Mouse (Mus musculus): ENCODE measurements around the gene Patz1.

The Patz1 gene

DNA sequence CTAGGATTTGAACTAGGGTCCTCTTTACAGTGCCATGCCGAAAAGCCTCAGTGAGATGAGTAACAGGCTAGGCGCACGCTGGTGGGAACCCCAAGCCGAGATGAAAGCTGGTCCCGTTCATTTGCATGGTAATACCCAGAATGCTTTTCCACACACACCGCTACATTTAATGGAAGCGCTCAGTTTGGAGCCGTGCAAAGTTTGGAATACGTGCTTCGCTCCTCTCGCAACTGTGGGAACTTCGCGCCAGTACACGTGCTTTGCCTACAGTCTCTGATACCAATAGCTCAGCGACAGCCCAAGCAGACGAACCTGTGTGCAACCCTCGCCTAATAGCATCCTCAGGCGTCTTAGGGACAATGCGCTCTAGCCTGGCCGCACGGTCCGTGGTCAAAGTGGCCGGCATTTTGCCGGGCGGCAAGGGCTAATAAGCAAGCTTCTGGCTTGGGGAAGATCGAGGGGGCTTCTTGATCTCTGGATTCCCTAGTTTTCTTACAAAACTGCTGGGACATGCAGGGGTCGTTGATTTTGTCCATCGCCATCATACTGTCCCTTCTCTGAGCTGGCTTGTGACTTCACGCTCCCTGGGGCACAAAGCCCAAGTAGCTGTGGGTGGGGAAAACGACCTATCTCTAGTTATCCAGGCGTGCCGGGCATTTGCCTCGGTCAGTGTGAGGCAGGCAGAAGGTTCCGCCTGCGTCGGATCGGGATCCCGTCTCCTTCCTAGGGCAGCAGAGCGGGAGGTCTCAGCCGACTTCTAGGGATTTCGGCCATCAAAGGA, at the start of gene Patz1:
TSS of gene Patz1 (plus strand) at position 354 of the 781 bp plus-strand sequence.
- DNase-seq (ENCODE audit: low read depth, low spot score), result peak; percentile 44

DNA sequence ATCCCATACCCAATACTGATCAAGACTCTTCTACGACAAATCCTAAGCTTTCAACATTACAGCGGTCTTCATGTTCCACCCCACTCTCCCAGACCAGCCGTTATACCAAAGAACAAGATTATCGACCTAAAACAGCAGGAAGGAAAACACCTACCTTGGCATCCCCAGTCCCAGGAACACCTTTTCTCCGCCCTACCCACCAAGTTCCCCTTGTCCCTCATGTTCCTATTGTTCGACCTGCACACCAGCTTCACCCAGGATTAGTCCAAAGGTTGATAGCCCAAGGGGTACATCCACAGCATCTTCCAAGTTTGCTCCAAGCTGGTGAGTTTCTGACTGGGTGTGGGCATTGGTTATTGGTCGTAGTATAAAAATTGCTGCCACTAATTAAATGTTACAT, 46.3 kb upstream of the Patz1 start:
- DNase-seq (ENCODE audit: low read depth, low spot score), result no peak

DNA sequence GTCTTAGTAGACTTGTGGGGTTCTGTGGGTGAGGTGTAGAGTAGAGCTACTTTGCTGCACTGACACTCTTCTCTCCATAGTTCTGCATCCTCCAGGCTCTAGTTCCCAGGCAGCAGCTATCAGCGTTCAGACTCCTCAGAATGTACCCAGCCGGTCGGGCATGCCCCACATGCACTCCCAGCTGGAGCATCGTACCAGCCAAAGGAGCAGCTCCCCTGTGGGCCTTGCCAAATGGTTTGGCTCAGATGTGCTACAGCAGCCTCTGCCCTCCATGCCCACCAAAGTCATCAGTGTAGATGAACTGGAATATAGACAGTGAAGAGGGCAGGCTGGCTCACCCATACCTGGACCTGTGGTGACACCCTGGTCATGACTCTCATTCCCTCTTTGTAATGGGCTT, 44.9 kb upstream of the Patz1 start:
- no peak for DNase-seq (ENCODE audit: low read depth, low spot score)

DNA sequence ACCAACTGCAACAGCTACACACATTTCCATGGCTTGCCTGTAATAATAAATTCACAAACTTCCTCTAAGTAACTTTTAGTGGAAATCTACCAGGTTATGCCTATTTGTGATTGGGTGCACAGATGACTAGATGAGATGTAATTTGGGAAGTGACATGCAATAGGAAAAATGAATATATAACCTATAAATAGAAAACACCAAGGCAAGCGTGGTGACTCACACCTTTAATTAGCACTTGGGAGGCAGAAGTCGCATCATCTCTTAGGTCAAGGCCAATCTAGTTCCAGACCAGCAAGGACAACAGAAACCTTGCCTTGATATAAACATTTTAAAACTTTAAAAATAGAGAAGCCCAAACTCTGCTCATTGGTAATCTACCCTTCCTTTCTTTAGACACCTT, 41.3 kb upstream of the Patz1 start:
- DNase-seq (ENCODE audit: low read depth, low spot score), result no peak

DNA sequence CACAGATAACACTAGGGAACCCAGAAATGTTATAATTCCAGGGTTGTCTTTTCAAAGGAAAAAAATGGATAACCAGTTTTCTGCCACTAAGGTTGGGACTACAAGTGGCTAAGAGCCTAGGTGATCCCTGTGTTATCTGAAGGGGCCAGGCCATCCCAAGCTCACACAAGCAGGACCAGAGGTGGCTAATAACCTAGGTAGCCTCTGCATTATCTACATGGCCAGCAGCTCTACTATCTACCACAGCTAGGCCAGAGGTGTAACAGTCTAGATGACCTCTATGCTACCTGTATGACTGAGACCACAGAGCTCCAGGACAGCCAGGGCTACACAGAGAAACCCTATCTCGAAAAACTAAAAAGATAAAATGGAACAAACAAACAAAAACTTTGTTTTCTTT, 29.1 kb upstream of the Patz1 start:
- no peak for DNase-seq (ENCODE audit: low read depth, low spot score)

DNA sequence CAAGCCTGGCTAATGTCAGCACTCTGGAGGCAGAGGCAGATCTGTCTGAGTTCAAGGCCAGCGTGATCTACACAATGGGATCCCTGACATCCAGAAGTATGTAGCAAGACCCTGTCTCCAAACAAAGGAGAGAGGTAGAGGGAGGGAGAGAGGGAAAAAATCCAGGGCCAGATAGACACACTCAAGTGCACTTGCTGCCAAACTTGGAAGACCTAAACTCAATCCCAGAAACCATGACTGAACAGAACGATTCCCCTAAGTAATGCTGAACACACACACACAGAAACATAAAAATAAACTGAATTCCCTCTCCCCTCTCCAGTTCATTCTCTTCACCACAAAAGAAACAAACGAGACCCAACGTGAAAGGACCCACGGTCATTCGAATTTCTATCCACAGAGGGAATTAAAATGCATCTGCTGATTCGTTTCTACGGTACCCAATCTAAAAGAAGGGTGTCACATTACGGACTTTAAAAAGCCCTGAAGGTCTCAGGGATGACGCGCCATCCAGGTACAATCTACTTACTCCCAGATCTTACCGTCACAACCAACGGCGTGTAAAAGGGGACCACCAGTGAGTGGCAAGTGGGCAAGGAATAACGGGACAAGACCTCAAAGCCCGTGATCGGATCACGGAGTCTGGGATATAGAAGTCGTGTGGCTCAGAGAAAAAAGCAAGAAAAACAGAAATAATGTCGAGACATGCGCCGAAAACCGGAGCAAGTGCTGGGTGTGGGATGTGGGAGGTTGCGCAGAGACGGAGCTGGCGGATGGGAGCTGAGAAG, 23.2 kb upstream of the Patz1 start:
- peak; percentile 53 for DNase-seq (ENCODE audit: low read depth, low spot score)

DNA sequence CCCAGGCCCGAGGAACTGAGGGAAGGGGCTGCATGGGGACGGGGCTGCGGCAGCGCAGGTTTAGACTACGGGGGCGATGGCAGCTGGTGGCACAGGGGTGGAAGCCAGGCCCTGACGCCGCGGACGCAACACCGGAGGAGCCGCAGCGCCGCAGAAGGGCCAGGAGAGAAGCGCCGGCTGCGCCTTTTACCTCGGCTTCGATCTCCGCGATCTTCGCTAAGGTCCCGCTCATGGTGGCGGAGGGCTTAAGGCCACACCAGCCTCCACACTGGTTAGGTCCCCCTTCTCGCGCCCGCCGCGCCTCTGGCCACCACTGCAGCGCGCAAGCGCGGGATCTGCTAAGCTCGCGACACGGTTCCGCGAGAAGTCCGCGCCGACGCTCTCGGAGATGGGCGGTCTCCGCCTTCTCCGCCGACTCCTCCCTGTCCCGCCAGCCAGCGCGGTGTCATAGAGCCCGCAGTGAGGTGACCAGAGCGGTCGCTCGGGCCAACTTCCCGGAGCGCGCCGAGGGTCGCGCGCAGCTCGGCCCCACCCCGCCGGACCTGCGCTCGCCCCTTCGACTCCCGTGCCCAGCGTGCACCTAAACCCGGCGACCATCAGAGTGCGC, 22.5 kb upstream of the Patz1 start, which contains the start of gene Drg1:
TSS of gene Drg1 (minus strand) at position 337 of the 607 bp plus-strand sequence.
- DNase-seq (ENCODE audit: low read depth, low spot score), result peak; percentile 97

DNA sequence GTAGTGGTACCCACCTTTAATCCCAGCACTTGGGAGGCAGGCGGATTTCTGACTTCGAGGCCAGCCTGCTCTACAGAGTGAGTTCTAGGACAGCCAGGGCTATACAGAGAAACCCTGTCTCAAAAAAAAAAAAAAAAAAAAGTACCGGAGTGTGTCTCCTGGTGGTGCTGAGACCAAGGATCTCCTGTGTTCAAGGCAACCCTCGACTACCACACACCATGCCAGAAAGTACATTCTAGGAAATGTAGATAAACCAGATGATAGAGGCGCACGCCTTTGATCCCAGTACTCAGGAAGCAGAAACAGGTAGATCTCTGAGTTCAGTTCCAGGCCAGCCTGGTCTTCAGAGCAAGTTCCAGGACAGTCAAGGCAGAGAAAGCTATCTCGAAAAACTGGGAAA, 21.5 kb upstream of the Patz1 start:
- no peak for DNase-seq (ENCODE audit: low read depth, low spot score)

DNA sequence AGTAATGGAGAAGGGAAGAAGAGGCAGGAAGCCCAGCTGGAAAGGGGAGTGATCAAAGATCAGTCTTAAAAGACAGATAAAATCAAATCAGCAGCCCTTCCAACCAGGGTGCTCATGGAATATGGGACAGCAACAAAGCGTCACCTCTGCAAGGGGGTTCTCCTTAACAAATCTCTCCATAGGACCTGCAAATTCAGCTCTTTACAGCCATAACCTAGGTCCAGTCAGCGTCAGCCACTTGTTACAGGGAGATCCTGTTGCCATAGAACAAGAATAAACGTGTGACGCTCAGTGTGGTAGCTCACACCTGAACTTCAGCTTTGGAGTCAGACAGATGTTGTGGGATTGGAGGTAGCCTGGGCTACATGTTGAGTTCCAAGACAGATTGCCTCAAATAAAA, 19.4 kb upstream of the Patz1 start:
- DNase-seq (ENCODE audit: low read depth, low spot score), result no peak

DNA sequence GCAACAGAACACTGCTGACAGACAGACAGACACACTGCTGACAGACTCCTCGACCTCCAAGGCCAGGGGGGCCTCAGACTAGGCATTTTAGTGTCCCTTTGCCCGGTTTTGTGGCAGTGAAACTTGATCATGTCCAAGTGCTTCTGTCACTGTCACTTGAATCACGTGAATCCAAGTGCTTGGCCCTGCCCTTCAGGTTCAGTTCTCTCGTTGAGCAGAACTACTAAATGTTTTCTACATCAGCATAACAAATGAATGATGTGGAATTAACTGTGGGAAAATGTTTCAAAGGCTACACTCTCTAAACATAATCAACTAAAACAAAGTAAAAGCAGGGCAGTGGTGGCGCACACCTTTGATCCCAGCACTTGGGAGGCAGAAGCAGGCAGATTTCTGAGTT, 10.3 kb upstream of the Patz1 start:
- DNase-seq (ENCODE audit: low read depth, low spot score), result no peak

DNA sequence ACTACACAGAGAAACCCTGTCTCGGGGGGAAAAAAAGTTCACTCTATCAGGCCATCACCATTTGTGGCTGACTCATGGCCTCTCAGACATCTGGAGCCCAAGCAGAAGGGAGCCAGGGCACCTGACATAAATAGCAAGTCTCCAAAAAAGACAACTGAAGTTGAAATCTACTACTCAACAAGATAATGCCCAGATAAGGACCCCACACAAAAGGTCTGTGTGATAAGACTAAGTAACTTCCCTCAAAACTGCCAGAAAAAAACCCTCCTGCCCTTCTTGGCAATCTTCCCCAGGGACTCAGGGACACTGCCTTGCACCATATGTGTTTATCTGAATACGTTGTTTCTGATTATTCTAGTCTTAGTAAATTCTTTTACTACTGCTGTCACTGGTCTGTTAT, 8.9 kb upstream of the Patz1 start:
- DNase-seq (ENCODE audit: low read depth, low spot score), result no peak

DNA sequence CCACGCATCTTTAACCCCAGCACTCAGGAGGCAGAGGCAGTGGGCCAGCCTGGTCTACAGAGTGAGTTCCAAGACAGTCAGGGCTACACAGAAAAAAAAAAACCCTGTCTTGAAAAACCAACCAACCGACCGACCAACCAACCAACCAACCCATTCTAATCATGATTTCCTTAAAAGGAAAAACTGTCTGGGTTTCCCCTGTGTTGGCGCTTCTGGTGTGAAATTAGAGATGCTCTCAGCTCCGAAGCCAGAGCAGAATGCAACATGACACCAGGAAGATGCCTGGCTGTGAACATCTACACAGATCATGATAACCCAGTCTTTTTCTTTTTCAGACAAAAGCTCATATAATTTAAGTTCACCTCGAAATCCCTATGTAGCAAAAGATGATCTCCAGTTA, 5.8 kb upstream of the Patz1 start:
- DNase-seq (ENCODE audit: low read depth, low spot score), result no peak

DNA sequence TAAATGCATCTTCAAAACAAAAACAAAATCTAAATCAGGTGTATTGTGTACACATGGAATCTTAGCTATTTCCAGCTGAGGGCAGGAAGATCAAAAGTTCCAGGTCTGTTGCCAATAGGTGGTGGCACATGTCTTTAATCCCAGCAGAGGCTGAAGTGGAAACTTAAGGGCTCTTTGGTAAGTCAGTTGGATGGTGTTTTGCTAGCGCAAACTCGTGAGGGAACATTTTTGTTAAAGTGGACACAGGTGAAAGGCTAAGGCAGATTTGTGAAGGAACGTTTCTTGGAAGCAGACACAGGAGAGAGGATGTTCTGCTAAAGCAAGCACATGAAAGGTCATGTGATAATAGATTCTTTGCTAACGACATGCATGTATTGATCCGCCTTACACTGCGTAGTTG, 5.0 kb upstream of the Patz1 start:
- no peak for DNase-seq (ENCODE audit: low read depth, low spot score)

DNA sequence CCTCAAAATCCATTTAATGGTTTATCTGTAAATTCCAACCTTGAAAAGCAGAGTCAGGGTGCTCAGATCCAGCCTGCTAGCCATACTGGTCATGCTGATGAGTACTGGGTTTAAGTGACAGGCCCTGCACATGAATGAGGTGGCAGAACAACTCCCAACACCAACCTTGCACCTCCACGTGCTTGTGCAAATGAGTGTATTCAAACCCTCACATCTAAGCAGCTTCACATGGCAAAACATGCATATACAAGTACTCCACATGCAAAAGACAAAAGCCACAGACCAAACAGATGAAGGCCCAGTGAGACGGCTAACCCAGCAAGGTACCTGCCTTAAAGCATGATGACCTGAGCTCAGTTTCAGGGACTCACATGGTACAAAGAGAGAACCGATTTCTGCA, 2.7 kb upstream of the Patz1 start:
- DNase-seq (ENCODE audit: low read depth, low spot score), result no peak

DNA sequence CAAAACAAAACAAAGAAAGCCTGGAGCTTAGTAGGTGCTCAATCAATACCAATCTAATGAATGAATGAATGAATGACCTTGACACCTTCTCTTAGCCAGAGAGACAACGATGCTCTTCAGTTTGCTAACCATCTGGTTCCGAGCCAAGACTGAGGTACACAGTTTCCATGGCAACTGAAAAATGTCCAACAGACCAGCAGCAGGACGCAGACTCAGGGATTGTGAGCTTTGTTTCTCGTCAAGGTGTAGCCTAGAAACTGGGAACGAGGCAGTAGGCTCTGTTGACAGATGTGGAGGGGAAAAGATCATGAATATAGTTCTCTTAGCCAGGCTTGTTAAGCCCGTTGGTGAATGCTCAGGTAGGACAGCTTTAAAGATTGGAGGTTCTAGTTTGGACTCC, 1.5 kb upstream of the Patz1 start:
- DNase-seq (ENCODE audit: low read depth, low spot score), result no peak

DNA sequence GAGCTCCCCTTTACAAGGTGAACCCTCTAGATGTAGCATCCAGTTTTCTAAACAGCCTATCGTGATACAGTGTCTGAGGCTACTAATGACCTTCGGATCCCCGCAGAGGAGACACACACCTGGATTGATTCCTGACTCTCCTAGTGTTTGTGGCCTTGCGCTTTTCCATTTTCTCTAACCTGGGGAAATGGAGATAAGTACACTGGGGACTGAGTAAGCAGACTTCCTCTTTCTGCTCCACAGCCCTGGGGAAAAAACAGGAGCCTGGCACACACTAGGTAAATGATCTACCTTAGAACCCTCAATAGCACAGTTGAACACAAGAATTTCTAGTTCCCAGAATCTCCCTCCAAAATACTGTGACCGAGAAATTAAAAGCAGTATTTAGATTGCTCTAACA, 753 bp upstream of the Patz1 start:
- no peak for DNase-seq (ENCODE audit: low read depth, low spot score)

DNA sequence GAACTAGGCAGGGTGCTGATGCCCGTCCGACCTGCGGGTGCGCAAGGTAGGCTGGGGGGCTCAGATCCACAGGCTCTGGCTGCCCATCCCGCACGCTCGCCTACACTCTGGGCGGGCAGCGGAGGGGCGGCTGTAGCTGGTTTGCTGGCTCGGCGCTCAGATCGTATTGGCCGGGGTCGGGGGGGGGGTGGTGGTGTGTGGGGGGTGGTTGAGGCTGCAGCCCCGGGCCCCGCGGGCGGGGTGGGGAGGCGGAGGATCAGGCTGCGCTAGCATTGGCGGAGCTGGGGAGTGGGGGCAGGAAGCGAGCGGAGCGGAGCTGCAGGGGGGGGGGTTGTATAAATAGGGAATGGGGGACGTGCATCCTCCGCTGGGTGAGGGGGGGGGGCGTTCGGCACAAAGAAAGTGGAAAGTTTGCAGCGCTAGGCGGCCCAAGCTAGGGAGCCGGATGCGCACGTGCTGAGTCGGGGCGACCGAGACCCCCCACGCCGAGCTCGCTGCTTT, 678 bp downstream of the Patz1 start:
- peak; percentile 86 for DNase-seq (ENCODE audit: low read depth, low spot score)

DNA sequence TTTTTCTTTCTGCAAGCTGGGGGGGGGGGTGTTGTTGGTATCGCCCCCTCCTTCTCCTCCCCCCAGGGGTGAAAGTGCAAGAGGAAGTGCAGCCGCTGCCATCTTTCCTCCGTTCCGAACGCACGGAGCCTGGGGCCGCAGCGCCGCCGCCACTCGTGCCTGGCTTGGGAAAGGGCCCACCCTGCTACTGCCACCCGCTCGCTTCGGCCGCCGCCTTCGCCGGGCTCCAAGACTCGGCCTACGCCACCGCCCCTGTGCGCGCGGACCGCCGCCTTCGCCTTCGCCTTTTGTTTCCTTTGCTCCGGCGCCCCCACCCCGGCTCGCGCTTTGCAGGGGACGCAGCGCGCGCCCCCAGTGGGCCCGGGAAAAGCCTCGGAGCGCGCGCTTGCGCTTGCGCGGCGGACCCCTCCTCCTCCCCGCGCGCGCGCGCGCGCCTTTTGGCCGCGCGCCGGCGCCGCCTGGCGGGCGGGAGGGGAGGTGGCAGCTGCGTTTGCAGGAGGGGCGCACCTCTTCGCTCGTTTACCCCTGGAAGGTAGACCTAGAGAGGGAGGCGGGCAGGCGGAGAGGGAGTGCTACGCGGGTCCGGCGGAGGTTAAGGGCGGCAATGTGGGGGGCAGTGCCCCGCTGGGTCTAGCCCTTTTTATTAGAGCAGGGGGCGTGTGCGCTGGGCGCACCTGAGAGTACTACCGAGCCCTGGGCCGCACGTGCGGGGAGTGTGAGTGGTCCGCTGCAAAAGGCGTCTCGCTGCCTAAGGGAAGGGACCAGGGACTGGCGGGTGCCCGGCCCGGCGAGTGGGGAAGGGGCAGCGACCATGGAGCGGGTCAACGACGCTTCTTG, 1.3 kb downstream of the Patz1 start:
- peak; percentile 87 for DNase-seq (ENCODE audit: low read depth, low spot score)

DNA sequence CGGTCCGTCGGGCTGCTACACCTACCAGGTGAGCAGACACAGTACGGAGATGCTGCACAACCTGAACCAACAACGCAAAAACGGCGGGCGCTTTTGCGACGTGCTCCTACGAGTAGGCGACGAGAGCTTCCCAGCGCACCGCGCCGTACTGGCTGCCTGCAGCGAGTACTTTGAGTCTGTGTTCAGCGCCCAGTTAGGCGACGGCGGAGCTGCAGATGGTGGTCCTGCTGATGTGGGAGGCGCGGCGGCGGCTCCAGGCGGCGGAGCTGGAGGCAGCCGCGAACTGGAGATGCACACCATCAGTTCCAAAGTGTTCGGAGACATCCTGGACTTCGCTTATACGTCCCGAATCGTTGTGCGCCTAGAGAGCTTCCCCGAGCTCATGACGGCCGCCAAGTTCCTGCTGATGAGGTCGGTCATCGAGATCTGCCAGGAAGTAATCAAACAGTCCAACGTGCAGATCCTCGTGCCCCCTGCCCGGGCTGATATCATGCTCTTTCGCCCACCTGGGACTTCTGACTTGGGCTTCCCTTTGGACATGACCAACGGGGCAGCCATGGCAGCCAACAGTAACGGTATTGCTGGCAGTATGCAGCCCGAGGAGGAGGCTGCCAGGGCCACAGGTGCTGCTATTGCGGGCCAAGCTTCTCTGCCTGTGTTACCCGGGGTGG, 2.1 kb downstream of the Patz1 start:
- DNase-seq (ENCODE audit: low read depth, low spot score), result no peak

DNA sequence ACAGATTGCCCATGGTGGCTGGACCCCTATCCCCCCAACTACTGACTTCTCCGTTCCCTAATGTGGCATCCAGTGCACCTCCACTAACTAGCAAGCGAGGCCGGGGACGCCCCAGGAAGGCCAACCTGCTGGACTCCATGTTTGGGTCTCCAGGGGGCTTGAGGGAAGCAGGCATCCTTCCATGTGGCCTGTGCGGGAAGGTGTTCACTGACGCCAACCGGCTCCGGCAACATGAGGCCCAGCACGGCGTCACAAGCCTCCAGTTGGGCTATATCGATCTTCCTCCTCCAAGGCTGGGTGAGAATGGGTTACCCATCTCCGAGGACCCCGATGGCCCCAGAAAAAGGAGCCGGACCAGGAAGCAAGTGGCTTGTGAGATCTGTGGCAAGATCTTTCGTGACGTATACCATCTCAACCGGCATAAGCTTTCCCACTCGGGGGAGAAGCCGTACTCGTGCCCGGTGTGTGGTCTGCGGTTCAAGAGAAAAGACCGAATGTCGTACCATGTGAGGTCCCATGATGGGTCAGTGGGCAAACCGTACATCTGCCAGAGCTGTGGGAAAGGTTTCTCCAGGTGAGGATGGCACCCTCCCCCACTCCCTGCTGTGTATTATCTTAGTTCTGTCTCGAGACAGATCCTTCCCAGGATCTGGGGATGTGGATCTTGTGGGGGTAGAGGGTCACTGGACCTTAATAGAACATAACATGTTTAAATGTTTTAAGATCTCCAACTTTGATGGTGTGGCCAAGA, 2.8 kb downstream of the Patz1 start:
- DNase-seq (ENCODE audit: low read depth, low spot score), result no peak
